Mouse (Mus musculus) bone marrow macrophage, adult 2 months (primary cell): ENCODE measurements around the gene Ints12.

ENCODE experiments used
- CTCF ChIP-seq: IDR thresholded peaks from 2 replicates; pipeline ENCODE4 v1.5.1; 2012; ENCODE audit warnings: low read depth, mild to moderate bottlenecking, low read length, moderate library complexity
- POLR2A ChIP-seq: IDR thresholded peaks from 2 replicates; pipeline ENCODE4 v1.6.1; 2012; ENCODE audit warnings: mild to moderate bottlenecking, low read depth, low read length, borderline replicate concordance

DNA sequence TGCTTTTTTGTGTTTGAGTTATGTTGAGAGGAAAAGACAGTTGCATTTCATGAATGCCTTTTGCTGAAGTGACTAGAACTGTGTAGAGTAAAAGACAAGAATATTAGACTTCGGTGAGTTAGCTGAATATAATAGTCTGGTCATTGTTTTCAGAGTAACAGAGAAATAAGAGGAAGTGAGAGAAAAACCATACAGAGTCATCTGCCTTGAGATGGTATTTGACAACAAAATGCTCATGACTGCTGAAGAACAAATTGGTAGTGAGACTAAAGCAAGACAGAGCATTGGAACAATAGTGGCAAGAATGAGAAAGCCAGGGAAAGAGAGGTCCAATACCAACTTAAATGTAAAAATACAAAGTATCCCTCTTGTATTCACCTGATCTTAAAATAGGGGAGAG is 1.3 kb downstream of the Ints12 start:
- no peak for TF ChIP-seq CTCF
- TF ChIP-seq POLR2A, result no peak
